Mouse (Mus musculus): Measurements from ENCODE around the gene Rfc2.

The Rfc2 gene

DNA sequence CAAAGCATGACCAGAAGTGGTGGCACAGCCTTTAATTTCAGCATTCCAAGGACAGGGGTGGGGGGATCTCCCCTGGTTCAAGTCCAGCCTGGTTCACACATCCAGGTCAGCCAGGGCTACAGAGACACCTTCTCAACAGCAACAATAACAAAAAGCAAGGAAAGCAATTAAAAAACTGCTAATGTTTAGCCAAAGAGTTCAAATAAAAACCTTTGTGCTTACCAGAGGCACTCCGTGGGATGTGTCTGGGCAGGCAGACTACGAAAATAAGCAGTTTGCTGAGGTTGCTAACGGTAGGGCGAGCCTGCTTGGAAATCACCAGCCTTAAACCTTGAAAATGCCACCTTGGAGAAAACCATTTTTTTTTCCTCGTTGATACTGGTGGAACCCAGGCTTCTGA, at the start of gene Rfc2:
Rfc2 (plus strand) TSS at position 221 of the 400 bp plus-strand sequence.
- no peak for DNase-seq (ENCODE audit: low read depth, low spot score)

DNA sequence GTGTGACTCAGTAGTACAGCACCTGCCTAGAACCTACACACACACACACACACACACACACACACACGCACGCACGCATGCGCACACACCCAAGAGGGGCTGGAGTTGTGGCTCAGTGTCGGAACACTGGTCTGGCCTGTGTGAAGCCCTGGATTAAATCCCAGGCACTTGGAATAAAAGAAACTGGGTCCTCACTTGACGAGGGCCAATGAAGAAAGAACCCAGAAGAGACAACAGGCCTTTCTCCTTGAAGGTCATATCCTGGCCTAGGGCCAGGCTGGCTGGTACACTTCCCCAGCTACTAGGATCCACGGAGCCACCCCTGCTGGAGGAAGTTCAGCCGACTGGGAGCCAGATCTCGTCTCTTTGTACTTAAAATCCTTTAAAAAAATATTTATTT, 49.6 kb upstream of the Rfc2 start:
- DNase-seq (ENCODE audit: low read depth, low spot score), result no peak

DNA sequence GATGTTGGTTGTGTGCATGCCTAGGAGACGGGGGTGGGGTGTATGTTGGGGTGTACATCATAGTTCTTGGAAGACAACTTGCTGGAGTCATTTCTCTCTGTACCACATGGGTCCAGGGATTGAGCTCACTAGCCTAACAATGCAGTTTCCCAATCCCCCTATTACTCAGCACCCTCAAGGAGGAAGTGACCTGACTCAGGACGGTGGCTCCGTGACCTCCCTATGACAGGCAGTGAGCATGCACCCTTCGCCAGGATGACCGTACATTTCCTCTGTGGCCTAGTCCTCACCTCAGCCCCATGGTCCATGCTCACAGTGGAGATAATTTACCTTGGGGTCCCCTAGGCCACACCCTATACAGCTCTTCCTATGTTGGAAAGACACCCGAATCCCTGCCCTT, 48.7 kb upstream of the Rfc2 start:
- no peak for DNase-seq (ENCODE audit: low read depth, low spot score)

GRCm38 (mm10) chr5:134536036-134536435, 45.1 kb upstream of the Rfc2 start:
- DNase-seq (ENCODE audit: low read depth, low spot score), result no peak

DNA sequence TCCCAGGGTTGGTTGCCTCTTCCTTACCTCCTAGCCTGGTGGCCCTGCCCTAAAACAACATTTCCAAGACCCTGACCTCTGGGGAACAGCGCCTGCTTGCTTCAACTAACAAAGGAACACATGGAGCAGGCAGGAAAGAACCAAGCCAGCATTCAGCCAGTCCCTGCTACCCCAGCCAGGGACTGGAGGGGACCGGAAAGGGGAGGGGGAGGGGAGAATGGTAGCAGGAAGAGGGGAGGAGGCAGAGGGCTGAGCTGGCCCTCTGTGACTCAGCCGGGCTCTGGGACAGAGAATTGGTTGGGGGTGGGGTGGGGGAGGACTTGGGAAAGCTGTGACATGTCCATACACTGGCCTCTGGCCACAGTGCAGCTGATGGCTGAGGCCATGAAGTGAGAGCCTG, 41.3 kb upstream of the Rfc2 start:
- no peak for DNase-seq (ENCODE audit: low read depth, low spot score)

DNA sequence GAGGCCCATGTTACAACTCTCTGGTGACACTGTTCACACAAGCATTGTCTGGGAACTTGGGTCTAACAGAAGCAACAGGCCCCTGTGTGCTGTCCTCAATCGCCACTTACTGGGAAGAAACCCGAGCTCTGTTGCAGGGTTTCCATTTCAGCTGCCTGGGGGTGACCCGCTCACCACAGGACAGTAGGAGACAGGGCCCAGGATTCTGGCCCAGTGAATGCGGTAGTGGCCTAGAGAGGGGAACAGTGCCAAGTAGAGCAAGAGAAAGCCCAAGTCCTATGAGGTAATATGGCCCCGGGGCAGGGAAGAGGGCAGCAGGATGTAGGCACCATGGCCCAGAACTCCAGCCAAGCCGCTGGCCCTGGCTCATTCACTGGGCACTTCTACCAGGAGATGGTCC, 40.3 kb upstream of the Rfc2 start:
- DNase-seq (ENCODE audit: low read depth, low spot score), result no peak

- no peak for DNase-seq (ENCODE audit: low read depth, low spot score)
Measured at GRCm38 (mm10) chr5:134541640-134542039, 39.5 kb upstream of the Rfc2 start.

DNA sequence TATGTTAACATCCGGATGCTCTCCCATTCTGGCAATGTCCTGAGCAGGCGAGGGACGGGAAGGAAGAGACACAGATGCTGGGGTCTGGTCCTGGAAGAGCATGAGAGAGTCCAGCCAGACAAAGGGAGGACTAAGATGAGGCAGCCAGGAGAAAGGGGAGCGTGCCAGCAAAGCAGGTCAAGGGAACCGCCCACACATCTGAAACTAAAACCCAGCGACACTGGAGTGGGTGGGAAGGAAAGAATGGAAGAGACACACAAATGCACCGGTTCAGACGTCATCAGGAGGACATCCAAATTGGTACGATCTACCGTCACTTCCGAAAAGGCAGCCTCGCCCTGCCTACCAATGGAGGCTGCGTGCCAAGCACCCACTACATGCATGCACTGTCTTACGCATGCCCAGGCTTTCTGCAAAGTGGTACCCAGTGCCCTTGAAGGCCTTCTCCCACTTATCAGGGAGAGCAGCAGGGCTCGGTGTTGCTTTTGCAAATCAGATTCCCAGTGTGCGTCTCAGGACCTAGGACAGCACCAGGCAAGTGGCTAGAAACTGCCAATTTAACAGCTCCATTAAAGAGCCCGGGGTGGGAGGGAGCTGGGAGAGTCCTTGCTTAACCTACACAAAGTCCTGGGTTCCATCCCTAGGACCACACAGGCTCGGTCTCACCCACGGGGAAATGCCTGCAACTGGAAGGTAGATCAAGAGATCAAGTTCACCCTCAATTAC, 36.5 kb upstream of the Rfc2 start:
- no peak for DNase-seq (ENCODE audit: low read depth, low spot score)

- DNase-seq (ENCODE audit: low read depth, low spot score), result no peak
Measured at GRCm38 (mm10) chr5:134545242-134545629, 35.9 kb upstream of the Rfc2 start.

GRCm38 (mm10) chr5:134546790-134547189, 34.4 kb upstream of the Rfc2 start:
- no peak for DNase-seq (ENCODE audit: low read depth, low spot score)

DNA sequence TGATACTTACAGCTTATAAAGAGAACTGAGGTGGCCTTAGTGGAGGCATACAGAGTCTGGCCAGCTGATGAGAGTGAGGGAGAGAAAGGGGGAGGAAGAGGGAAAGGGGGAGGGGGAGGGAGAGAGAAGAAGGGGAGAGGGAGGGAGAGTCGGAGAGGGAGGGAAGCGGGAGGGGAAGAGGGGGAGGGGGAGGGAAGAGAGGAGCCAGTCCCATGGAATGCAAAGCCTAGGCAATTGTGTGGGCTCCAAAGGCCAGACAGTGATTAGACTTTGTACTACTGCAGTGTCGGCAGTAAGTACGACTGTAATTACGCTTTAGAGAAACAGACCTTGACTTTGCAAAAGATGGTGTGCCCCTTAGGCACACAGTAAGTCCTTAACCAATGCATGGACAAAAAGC, 32.9 kb upstream of the Rfc2 start:
- DNase-seq (ENCODE audit: low read depth, low spot score), result no peak

DNA sequence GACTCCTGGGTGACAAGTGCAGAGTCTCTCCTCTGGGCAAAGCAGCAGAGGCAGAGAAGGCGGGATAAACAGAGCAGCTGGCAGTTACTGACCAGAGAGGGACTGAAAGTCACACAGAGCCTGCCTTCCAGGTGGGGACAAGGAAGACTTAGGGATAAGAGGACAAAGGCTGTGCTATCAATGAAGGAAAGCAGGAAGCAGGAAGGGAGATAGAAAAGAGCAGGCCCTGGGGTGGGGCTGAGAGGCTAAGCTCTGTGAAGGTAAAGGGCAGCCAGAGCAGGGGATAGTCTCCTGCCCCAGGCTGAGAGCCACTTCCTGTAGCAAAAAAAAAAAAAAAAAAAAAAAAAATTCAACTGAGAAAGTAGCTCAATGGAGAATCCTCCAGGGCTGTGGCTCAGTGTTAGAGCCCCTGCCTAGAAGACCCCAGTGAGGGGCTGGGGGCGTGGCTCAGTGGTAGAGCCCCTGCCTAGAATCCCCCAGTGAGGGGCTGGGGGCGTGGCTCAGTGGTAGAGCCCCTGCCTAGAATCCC, 31.5 kb upstream of the Rfc2 start:
- DNase-seq (ENCODE audit: low read depth, low spot score), result no peak

GRCm38 (mm10) chr5:134550836-134551232, 30.3 kb upstream of the Rfc2 start:
- no peak for DNase-seq (ENCODE audit: low read depth, low spot score)

DNA sequence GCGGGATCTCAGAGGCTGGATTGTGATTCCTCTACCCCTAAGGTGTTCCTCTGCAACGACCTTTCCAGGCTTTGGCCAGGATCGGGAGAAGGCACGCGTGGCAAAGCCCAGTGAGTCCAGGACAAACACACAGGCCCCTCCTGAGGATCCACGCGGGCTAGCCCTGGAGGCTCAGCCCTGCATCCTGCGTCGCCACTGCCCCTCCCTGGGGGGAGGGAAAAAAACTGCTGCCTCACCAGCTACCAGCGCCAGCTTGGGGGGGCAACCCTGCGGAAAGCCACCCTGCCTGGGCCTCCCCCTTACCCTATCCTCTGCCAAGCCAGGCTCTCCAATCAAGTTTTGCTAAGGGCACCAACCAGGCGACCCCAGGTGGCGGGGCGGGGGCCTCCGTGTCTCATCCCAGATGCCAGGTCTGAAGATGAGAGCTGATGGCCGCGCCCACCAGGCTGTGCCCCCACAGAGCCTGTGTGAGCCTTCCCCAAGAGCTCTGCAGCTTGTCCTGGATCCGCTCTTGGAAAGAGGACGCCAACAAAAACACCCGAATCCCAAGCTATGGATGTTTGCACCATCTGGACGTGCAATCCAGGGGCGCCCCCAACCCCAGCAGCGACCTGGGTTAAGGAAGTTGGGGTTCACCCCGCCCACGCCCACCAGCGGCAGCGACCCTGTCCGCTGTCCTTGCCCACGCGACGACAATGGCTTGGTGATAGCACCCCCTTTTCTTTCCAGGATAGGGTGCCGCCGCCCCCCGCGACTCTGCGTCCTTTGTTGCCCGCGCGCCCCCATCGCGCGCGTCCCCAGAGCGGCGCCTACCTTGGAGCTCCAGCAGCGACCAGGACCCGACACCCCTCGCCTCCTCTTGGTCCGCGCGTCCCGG, 29.7 kb upstream of the Rfc2 start:
- DNase-seq (ENCODE audit: low read depth, low spot score), result no peak

DNA sequence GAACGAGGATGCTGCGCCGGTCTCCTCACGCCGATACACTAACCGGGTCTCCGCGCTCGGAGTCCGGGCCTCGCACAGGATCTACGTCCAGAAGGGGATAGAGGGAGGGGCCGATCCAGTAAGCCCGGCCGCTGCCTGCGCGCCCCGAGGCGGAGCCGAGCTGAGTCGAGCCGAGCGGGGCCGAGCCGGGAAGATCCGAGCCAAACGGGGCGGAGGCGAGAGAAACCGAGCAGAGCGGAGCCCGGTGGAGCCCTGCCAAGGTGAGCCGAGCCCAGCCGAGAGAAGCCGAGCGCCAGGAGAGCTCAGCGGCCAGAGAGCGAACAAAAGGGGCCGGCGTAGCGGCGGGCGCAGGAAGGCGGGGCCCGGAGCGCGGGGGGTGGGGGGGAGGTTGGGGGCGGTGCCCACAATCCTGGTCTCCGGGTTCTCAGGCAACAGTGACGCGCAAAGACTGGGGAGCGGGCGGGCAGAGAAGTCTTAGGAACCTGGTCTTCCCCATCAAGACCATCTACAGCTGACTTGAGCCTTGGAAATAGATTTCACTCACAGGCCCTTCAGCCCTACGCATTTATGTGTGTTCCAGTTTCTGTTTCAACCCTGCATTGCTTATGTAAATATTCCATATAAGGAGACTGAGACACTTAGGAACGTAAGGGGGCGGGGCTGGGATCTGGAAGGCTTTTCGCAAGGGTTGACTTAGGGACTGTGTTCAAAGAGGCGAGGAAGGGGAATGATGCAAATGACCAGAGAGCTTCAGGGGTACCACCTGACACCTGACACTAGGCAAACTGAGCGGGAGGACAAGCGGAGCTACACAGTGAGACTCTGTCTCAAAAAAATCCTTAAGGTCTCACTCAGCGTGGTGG, 28.8 kb upstream of the Rfc2 start, which contains the start of gene Clip2:
Clip2 (minus strand) TSS at position 325 of the 863 bp plus-strand sequence.
- no peak for DNase-seq (ENCODE audit: low read depth, low spot score)

- DNase-seq (ENCODE audit: low read depth, low spot score), result no peak
Measured at GRCm38 (mm10) chr5:134553951-134554546, 27.1 kb upstream of the Rfc2 start.

- DNase-seq (ENCODE audit: low read depth, low spot score), result no peak
Measured at GRCm38 (mm10) chr5:134555463-134556164, 25.6 kb upstream of the Rfc2 start.

DNA sequence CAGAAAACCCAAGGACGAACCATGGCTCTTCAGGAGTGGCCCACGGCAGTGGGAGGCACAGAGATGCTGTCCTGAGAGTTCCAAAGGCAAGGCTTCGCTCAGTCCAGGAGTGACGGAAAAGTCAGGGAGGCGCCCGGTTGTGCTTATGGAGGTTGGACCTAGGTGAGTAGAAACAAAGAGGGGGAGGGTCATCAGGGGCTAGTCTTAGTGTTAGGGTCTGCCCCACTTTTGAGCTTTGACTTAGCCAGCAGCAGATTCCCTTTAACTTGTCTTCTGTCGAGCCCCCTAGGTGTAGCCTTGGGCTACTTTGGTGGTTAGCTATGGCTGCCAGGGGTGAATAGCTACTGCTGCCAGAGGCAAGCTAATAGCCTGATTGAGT, 21.1 kb upstream of the Rfc2 start, which contains the start of gene Syna:
Syna (minus strand) TSS at position 101 of the 379 bp plus-strand sequence.
- no peak for DNase-seq (ENCODE audit: low read depth, low spot score)

DNA sequence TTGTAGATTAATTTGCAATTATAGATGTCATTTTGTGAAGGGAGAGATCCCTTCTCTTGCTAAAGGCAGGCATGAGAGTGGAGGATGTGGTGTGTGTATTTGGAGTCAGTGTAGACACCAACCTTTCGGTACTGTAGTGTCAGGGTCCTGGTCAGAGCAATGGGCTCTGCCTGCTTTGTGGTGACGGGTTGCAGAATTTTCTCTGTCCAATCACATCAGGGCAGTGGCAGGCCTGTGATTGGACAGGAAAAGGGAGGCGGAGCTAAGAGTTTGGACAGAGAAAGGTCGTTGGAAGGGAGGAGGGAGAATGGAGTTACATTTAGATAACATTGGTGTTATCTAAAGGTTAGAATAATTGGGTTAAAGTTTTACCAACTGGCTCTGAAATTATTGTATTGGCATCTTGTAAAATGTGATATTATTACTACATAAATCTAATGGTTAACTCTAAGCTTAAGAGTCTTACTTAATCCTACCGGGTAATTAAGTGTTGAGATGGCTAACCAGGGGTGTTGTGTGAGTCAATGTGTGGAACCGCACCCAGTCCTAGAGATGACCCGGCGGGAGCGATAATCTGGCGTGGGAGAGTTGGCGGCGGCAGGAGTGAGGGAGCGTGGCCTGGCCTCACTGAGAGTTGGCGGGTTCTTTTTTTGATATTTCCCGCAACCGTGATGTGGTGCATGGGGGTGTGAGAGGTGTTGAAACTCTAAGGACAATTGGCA, 20.6 kb upstream of the Rfc2 start:
- no peak for DNase-seq (ENCODE audit: low read depth, low spot score)

GRCm38 (mm10) chr5:134564272-134564671, 16.9 kb upstream of the Rfc2 start:
- DNase-seq (ENCODE audit: low read depth, low spot score), result no peak

All from c-Kit-negative CD71-positive TER-119-positive erythroid progenitor cells, embryonic 14.5 days (primary cell).